Mouse (Mus musculus) liver (tissue): ENCODE data around the gene Cux2.

Source experiments
- DNase-seq: peaks from one replicate; pipeline ENCODE4 v3.0.0-alpha.2; 2020; ENCODE audit warnings: mixed read lengths

Cux2 gene

GRCm38 (mm10) chr5:121813744-121814143 lies 236.2 kb downstream of the Cux2 start:
- DNase-seq: no peak

DNA sequence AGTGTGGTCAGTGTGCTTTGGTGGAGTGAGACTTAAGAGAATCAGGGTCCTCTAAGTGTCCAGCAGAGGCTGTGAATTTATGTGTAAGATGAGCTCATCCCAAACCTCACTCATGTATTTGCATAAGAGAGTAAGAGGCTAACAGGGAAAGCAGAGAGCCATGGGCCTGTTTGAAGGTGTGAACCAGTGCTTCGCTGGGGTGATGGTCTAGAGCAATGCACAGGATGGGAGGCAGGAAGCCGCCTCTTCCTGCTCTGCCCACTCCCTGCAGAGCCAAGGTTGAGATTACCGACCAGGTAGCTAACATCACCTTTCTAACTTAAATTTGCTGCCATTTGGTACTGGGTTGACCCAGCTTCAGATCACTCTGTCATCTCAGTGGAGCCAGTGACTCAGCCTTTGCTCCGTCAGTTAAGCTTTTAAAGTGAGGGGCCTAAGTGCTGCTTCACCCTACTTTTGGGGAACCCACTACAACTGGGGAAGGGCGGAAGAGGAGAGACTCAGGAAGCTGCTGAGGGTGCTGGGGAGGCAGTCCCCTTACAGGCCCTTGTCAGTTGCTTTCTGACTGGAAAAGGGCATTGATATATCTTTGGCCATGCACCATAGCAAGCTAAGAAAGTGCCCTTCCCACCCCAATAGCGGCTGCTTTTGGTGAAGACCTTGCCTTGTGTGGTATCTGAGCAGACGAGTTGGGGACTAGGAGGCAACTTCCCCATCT lies 237.2 kb downstream of the Cux2 start:
- no peak for DNase-seq

GRCm38 (mm10) chr5:121811485-121811931 lies 238.4 kb downstream of the Cux2 start:
- DNase-seq: no peak

DNA sequence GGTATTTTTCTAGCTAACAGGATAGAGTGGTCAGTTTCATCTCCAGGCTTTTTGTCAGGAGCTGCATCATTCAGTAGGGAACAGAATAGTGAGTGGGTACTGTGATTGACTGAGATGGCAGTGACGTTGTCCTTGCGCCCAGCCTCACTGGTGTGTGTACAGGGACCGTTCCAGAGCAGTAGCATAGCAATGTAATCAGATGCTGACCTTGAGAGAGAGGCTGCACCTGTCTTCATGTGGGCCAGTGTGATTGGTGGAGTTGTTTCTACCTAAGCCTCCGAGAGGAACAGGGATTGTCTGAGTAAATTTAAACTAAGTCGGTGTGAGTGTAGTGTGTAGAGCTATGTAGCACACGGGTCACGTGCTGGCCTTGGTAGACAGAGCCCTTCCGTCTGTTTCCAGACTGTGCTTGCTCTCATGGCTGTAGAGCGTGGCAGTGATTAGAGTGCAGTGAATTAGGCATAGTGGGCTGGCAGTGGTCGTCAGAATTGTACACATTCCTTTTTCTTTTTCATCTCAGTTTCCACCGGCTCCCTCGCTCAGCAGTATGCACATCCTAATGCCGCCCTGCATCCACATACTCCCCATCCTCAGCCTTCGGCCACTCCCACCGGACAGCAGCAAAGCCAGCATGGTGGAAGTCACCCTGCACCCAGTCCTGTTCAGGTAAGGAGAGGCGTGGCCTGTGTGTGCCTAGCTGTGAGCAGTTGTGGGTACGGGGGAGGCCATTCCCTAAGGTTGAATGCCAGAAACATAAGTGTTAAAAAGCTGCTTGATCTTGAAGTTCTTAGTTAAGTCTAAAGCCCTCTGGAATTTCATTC lies 239.4 kb downstream of the Cux2 start:
- no peak for DNase-seq

DNA sequence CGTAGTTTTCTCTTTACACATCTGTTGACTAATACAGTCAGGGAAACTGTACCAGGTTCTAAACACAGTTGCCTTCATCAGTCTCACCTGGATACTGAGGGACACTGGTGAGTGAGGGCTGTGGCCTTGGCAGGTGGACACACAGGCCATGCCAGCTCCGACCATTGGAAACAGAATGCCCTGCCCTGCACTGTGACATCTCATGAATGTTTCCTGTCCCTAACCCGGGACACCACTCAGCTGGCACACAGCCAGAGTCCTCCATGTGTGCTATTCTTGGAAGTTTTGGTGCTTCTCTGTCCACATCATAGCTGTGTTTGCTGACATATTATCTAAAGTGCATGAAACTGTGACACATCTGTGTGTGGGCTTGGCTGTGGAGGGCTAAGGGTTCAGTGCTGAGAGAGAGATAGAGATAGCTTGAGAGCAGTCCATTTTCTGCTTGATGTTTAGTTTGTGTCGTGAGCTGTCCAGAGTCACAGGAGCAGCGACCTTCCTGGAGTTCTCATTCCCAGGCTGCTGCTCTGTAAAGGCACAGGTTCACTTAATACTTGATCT lies 240.2 kb downstream of the Cux2 start:
- DNase-seq: no peak

DNA sequence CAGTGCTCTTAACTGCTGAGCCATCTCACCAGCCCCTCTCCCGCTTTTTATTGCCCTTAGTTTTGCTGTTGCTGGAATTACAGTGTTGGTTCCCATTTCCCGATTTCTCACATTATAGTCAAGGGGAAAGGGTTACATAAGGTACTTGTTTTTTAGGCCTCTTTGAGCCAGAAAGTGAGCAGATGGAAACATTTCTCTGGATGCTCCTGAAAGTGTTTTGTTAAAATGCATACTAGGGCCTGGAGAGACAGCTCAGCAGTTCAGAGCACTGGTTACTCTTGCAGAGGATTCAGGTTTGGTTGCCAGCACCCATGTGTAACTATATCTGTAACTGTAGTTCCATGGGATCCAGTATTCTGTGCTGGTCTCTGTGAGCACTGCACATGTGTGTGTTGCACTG lies 241.7 kb downstream of the Cux2 start:
- no peak for DNase-seq

- no peak for DNase-seq
These were observed 242.7 kb downstream of the Cux2 start for GRCm38 (mm10) chr5:121807186-121807585.
